7 mouse cellular contexts compared by ENCODE assay signal in the genomic region with DNA sequence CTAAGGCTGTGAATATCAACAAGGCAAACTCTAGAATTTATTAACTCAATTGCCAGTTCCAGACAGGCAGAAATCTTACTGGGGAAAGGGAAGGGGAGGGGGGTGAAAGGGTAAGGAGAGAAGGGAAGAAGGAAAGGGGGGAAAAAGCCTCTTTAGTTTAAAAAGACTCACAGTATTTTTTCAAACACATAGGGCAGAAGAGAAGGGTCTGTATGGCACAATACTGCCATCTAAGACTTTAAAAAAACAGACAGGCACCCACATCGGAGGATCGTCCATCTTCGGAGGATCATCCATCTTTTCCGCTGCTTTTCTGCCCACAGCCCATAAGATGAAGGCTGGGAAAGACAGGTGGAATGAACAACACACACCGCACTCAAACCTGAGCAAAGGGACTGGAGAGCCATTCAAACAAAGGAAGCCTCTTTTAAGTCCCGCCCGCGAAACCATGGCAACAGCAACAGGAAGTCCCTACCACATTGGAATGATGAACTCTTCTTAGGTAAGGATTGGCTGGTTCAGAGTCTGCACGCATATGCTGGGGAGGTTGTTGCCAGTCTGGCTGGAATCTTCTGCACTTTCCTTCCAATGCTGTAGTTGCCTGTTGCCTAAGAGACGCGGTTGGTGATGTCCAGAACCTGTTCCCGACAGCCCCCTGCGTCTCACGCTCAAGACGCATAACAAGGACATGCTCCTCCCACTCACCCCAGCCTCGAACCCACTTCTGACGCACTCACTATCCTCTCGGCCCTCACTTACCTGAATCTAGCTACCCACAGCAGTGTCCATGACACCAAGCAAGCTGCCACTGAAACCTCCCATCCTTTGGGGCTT. TPM values are rescaled to one million over a fixed set of nuclear protein-coding genes. Genes with fewer than 3 reads are reported as not detected.
DNase-seq lines count a peak whose midpoint lies in the region; ATAC-seq and TF ChIP-seq lines count a peak whose summit lies in the region.

No protein-coding gene starts in this region.

- peak; percentile 94 for ATAC-seq in embryonic facial prominence, embryonic 11.5 days (replicated peaks; ENCODE audit: insufficient number of reproducible peaks, low FRiP score, low TSS enrichment, low read depth)
- peak; percentile 86 for ATAC-seq in limb, embryonic 11.5 days (ENCODE audit: insufficient number of reproducible peaks, low FRiP score, low TSS enrichment, low read depth)
- peak; percentile 91 for ATAC-seq in midbrain, embryonic 12.5 days (ENCODE audit: low FRiP score, low read depth)

- no peak for TF ChIP-seq POLR2A in small intestine, adult 2 months (IDR thresholded peaks at IDR 0.05; ENCODE audit: low read depth, low read length)

- 25% methylated on average over 18 of the region's 18 CpGs for WGBS in embryonic facial prominence, embryonic 11.5 days
- WGBS in limb, embryonic 11.5 days = 28% methylated on average over 18 of the region's 18 CpGs
- 24% methylated on average over 18 of the region's 18 CpGs for WGBS in midbrain, embryonic 12.5 days
- 16% methylated on average over 18 of the region's 18 CpGs for WGBS in small intestine, adult 2 months

- no peaks in the 10 kb centered on the region for H3K4me1 ChIP-seq in embryonic facial prominence, embryonic 11.5 days (ENCODE audit: control insufficient read depth, insufficient read depth, low read length)
- no peaks in the 10 kb centered on the region for H3K4me1 ChIP-seq in limb, embryonic 11.5 days (ENCODE audit: control insufficient read depth, insufficient read depth, low read length)
- H3K4me1 ChIP-seq in midbrain, embryonic 12.5 days = no peaks in the 10 kb centered on the region
- no peaks in the 10 kb centered on the region; the same call in 1 of the 2 replicates for H3K4me1 ChIP-seq in small intestine, adult 2 months (ENCODE audit: control insufficient read depth, insufficient read depth, insufficient read length, low read length)

- H3K9me3 ChIP-seq in embryonic facial prominence, embryonic 11.5 days (replicated peaks; ENCODE audit: control insufficient read depth, low read length) = no peaks in the 10 kb centered on the region
- H3K9me3 ChIP-seq in limb, embryonic 11.5 days (ENCODE audit: control insufficient read depth, low read length) = no peaks in the 10 kb centered on the region
- no peaks in the 10 kb centered on the region for H3K9me3 ChIP-seq in midbrain, embryonic 12.5 days

- H3K36me3 ChIP-seq in embryonic facial prominence, embryonic 11.5 days (replicated peaks; ENCODE audit: control insufficient read depth, insufficient read depth, low read depth, low read length) = no peaks in the 10 kb centered on the region
- H3K36me3 ChIP-seq in limb, embryonic 11.5 days (ENCODE audit: control insufficient read depth, insufficient read depth, low read length) = no peaks in the 10 kb centered on the region
- H3K36me3 ChIP-seq in midbrain, embryonic 12.5 days = no peaks in the 10 kb centered on the region
- no peaks in the 10 kb centered on the region for H3K36me3 ChIP-seq in small intestine, adult 2 months (ENCODE audit: control insufficient read depth, insufficient read depth, low read length)

- DNase-seq in brain, adult 2 months (ENCODE audit: low read depth, low spot score) = peak; percentile 95
- DNase-seq in embryonic facial prominence, embryonic 11.5 days (ENCODE audit: low spot score) = peak; percentile 85
- peak; percentile 45 to 57 for DNase-seq in heart, adult 9 months (ENCODE audit: low spot score in 2 of 2)
- peak; percentile 76 to 81 for DNase-seq in kidney, adult 8-10 months
- DNase-seq in limb, embryonic 11.5 days (ENCODE audit: low spot score) = peak; percentile 81

- no peak for TF ChIP-seq CTCF in small intestine, adult 2 months (IDR thresholded peaks at IDR 0.05; ENCODE audit: extremely low read depth, insufficient read length, insufficient replicate concordance, low read depth, low read length)

- peak overlapping the region; percentile 35; the same call in 1 of the 2 replicates for H3K27ac ChIP-seq in embryonic facial prominence, embryonic 11.5 days (replicated peaks; ENCODE audit: low read depth, low read length)
- peak overlapping the region; percentile 8; the same call in 1 of the 2 replicates for H3K27ac ChIP-seq in limb, embryonic 11.5 days (replicated peaks; ENCODE audit: low read depth, low read length)
- peak overlapping the region; percentile 69 for H3K27ac ChIP-seq in midbrain, embryonic 12.5 days (replicated peaks)
- H3K27ac ChIP-seq in small intestine, adult 2 months (ENCODE audit: insufficient read depth, low read depth, low read length) = no peak overlapping the region

- peak overlapping the region; percentile 58 for H3K9ac ChIP-seq in embryonic facial prominence, embryonic 11.5 days (replicated peaks; ENCODE audit: low read length)
- H3K9ac ChIP-seq in limb, embryonic 11.5 days (ENCODE audit: low read length) = peak overlapping the region; percentile 37; the same call in 1 of the 2 replicates
- H3K9ac ChIP-seq in midbrain, embryonic 12.5 days (replicated peaks) = peak overlapping the region; percentile 49

- H3K4me2 ChIP-seq in embryonic facial prominence, embryonic 11.5 days (ENCODE audit: low read depth, low read length) = peak overlapping the region; percentile 43
- peak overlapping the region; percentile 38 for H3K4me2 ChIP-seq in limb, embryonic 11.5 days (ENCODE audit: low read depth, severe bottlenecking)
- H3K4me2 ChIP-seq in midbrain, embryonic 12.5 days (replicated peaks) = peak overlapping the region; percentile 48

- H3K4me3 ChIP-seq in embryonic facial prominence, embryonic 11.5 days (ENCODE audit: low read depth, low read length) = peak overlapping the region; percentile 29
- H3K4me3 ChIP-seq in limb, embryonic 11.5 days (ENCODE audit: low read depth, low read length) = peak overlapping the region; percentile 24
- peak overlapping the region; percentile 41 for H3K4me3 ChIP-seq in midbrain, embryonic 12.5 days
- peak overlapping the region; percentile 72 for H3K4me3 ChIP-seq in small intestine, adult 2 months (ENCODE audit: low read depth, low read length)

- H3K27me3 ChIP-seq in embryonic facial prominence, embryonic 11.5 days (ENCODE audit: control insufficient read depth, insufficient read depth, low read length) = no peaks in the 10 kb centered on the region
- no peaks in the 10 kb centered on the region for H3K27me3 ChIP-seq in limb, embryonic 11.5 days (ENCODE audit: control insufficient read depth, insufficient read depth, low read length)
- H3K27me3 ChIP-seq in midbrain, embryonic 12.5 days = no peaks in the 10 kb centered on the region
- H3K27me3 ChIP-seq in small intestine, adult 2 months (ENCODE audit: control insufficient read depth, insufficient read depth, low read length) = no peaks in the 10 kb centered on the region

RNA-seq across cellular contexts. Expression of a gene that starts 18.2 kb away (rescaled TPM):
- polyA plus RNA-seq in embryonic facial prominence, embryonic 11.5 days (2014; fragmentation: Nextera tagmentation; extraction: Ambion mirVana) = 43.1 and 48.5 TPM in 2 replicates
- 40.3 and 42.9 TPM in 2 replicates for polyA plus RNA-seq in limb, embryonic 11.5 days (2014; fragmentation: Nextera tagmentation; extraction: Ambion mirVana)
- polyA plus RNA-seq in midbrain, embryonic 12.5 days (2016; fragmentation: Nextera tagmentation; extraction: Ambion mirVana) = 46.8 and 48.0 TPM in 2 replicates
- 0.52 and 1.3 TPM in 2 replicates for polyA plus RNA-seq in small intestine, adult 2 months (2012; rRNA removed)

Comparison
In these comparisons a context has a peak if more than half of its experiments do, and no peak if none do; other contexts are left out.
1. RNA of a gene that starts 18.2 kb away (polyA plus RNA-seq): 43.1 to 48.5 TPM in embryonic facial prominence, embryonic 11.5 days, 46.8 to 48.0 TPM in midbrain, embryonic 12.5 days and 40.3 to 42.9 TPM in limb, embryonic 11.5 days; 0.52 to 1.3 TPM in small intestine, adult 2 months; every median in the first group is over 10 times any median in the second.
2. Peak in every context shown above with its lines, with median percentiles within 50 percentile points of each other: DNase-seq, ATAC-seq, H3K4me2 ChIP-seq, H3K4me3 ChIP-seq and H3K9ac ChIP-seq.